Mouse (Mus musculus) testis, adult 2 months (tissue): ENCODE measurements around the gene Lmcd1. TPM values are rescaled to one million over a fixed set of nuclear protein-coding genes. Genes with fewer than 3 reads are reported as not detected.

Source experiments
- H3K27ac ChIP-seq: fragments of 200-500 bp; 2 replicates; pipeline ENCODE4 v1.5.1; 2012; ENCODE audit warnings: low read depth, low read length; ENCODE audit not compliant: control insufficient read depth, insufficient read depth
- H3K27me3 ChIP-seq: fragments of 200-500 bp; 2 replicates; pipeline ENCODE4 v1.6.1; 2012; ENCODE audit warnings: mild to moderate bottlenecking, low read length, moderate library complexity; ENCODE audit not compliant: control insufficient read depth, insufficient read depth
- H3K36me3 ChIP-seq: fragments of 200-500 bp; 2 replicates; pipeline ENCODE4 v1.6.1; 2012; ENCODE audit warnings: mild to moderate bottlenecking, low read length; ENCODE audit not compliant: control insufficient read depth, insufficient read depth
- H3K4me1 ChIP-seq: fragments of 200-500 bp; 2 replicates; pipeline ENCODE4 v1.6.1; 2012; ENCODE audit warnings: low read length; ENCODE audit not compliant: control insufficient read depth, insufficient read depth
- H3K4me3 ChIP-seq: fragments of 200-500 bp; 2 replicates; pipeline ENCODE4 v1.5.1; 2012; ENCODE audit warnings: low read depth, mild to moderate bottlenecking, low read length, moderate library complexity, mixed read lengths; ENCODE audit not compliant: control insufficient read depth
- CTCF ChIP-seq: fragments of 200-500 bp; IDR thresholded peaks from 2 replicates; pipeline ENCODE4 v1.5.1; 2012; ENCODE audit warnings: low read depth, mild to moderate bottlenecking, inconsistent platforms, low read length, moderate library complexity; ENCODE audit not compliant: control insufficient read depth, insufficient read depth, insufficient replicate concordance
- POLR2A ChIP-seq: fragments of 200-500 bp; IDR thresholded peaks from 2 replicates; pipeline ENCODE4 v1.6.1; 2012; ENCODE audit warnings: low read depth, mild to moderate bottlenecking, inconsistent platforms, low read length, moderate library complexity; ENCODE audit not compliant: control insufficient read depth
- polyA plus RNA-seq: library from polyadenylated mRNA; depleted of rRNA; stranded (reverse); fragments of >200 nt; gene quantifications from 2 replicates; pipeline ENCODE4 v1.2.3, GENCODE M21; 2012

Lmcd1 gene
- polyA plus RNA-seq, 1 experiment = 1.4 TPM

- TF ChIP-seq CTCF (no peak), POLR2A (no peak)
- H3K4me3 ChIP-seq = no peak overlapping the region
- no peaks in the 10 kb centered on the region for H3K36me3 ChIP-seq
- peaks cover 3% of the 10 kb centered on the region for H3K4me1 ChIP-seq
- no peak overlapping the region for H3K27ac ChIP-seq
- no peaks in the 10 kb centered on the region for H3K27me3 ChIP-seq
Measured at GRCm38 (mm10) chr6:112287671-112288070, 14.1 kb downstream of the Lmcd1 start.

- TF ChIP-seq CTCF = no peak
- no peak for TF ChIP-seq POLR2A
Measured at GRCm38 (mm10) chr6:112288271-112288670, 14.7 kb downstream of the Lmcd1 start.

GRCm38 (mm10) chr6:112291146-112291545 lies 17.6 kb downstream of the Lmcd1 start:
- peaks cover 3% of the 10 kb centered on the region for H3K4me1 ChIP-seq
- no peaks in the 10 kb centered on the region for H3K36me3 ChIP-seq
- no peaks in the 10 kb centered on the region for H3K27me3 ChIP-seq
- TF ChIP-seq POLR2A (no peak), CTCF (no peak)
- H3K4me3 ChIP-seq = no peak overlapping the region
- H3K27ac ChIP-seq = no peak overlapping the region

More at GRCm38 (mm10) chr6:112288271-112288670, 14.7 kb downstream of the Lmcd1 start:
- peaks cover 3% of the 10 kb centered on the region for H3K4me1 ChIP-seq
- H3K27me3 ChIP-seq = no peaks in the 10 kb centered on the region
- no peaks in the 10 kb centered on the region for H3K36me3 ChIP-seq
- no peak overlapping the region for H3K4me3 ChIP-seq
- H3K27ac ChIP-seq = no peak overlapping the region

GRCm38 (mm10) chr6:112293320-112293719 lies 19.8 kb downstream of the Lmcd1 start:
- no peak overlapping the region for H3K27ac ChIP-seq
- H3K4me1 ChIP-seq = no peaks in the 10 kb centered on the region; the same call in 1 of the 2 replicates
- no peaks in the 10 kb centered on the region for H3K27me3 ChIP-seq
- no peak for TF ChIP-seq POLR2A
- no peak for TF ChIP-seq CTCF
- no peak overlapping the region for H3K4me3 ChIP-seq
- no peaks in the 10 kb centered on the region for H3K36me3 ChIP-seq

GRCm38 (mm10) chr6:112295269-112295668 lies 21.7 kb downstream of the Lmcd1 start:
- Histone ChIP-seq H3K27ac (no peak overlapping the region), H3K27me3 (no peaks in the 10 kb centered on the region), H3K4me3 (no peak overlapping the region), H3K4me1 (no peaks in the 10 kb centered on the region; the same call in 1 of the 2 replicates), H3K36me3 (no peaks in the 10 kb centered on the region)
- no peak for TF ChIP-seq POLR2A
- no peak for TF ChIP-seq CTCF

- Histone ChIP-seq H3K36me3 (no peaks in the 10 kb centered on the region), H3K27me3 (no peaks in the 10 kb centered on the region), H3K4me3 (no peak overlapping the region), H3K27ac (no peak overlapping the region), H3K4me1 (no peaks in the 10 kb centered on the region; the same call in 1 of the 2 replicates)
- no peak for TF ChIP-seq POLR2A
- TF ChIP-seq CTCF = no peak
Measured at GRCm38 (mm10) chr6:112300146-112300545, 26.6 kb downstream of the Lmcd1 start.

GRCm38 (mm10) chr6:112300633-112301032 lies 27.1 kb downstream of the Lmcd1 start:
- Histone ChIP-seq H3K4me3 (no peak overlapping the region), H3K4me1 (no peaks in the 10 kb centered on the region; the same call in 1 of the 2 replicates), H3K36me3 (no peaks in the 10 kb centered on the region), H3K27ac (no peak overlapping the region), H3K27me3 (no peaks in the 10 kb centered on the region)
- TF ChIP-seq CTCF (no peak), POLR2A (no peak)

- Histone ChIP-seq H3K4me1 (no peaks in the 10 kb centered on the region), H3K27ac (no peak overlapping the region), H3K36me3 (no peaks in the 10 kb centered on the region), H3K4me3 (no peak overlapping the region), H3K27me3 (no peaks in the 10 kb centered on the region)
- TF ChIP-seq POLR2A = no peak
- TF ChIP-seq CTCF = no peak
Measured at GRCm38 (mm10) chr6:112302248-112302647, 28.7 kb downstream of the Lmcd1 start.
